Mouse (Mus musculus): ENCODE results near the gene Mad2l1bp.

The Mad2l1bp gene

DNA sequence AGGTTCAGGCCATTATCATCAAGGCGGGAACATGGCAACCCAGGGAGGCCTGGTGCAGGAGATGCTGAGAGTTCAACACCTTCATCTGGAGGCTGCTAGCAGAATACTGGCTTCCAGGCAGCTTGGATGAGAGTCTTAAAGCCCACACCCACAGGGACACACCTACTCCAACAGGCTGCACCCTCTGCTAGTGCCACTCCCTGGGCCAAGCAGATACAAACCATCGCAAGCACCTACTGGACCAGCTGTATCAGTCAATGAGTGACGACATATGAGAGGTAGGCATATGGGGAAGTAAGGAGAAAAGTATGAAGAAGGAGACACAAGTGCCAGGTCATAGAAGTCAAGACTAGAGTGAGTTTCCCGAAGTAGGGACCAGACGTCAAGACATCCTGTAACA is 3.3 kb upstream of the Mad2l1bp start:
- no peak for DNase-seq (ENCODE audit: low spot score)

DNA sequence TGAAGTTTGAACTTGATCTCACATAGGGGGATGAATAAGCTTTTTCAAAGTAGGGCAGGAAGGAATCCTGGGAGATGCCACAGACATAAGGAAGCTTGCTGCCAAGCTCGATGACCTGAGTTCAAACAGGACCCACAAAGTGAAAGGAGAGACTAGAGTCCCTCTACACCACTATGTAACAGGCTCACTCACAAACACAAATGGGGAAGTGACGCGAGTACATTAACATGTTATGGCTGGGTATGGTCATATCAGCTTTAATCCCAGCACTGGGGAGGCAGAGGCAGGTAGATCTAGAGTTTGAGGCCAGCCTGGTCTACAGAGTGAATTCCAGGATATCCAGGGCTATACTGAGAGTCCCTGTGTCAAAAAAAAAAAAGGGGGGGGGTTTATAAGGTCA is 983 bp upstream of the Mad2l1bp start:
- DNase-seq (ENCODE audit: low spot score) = no peak

DNA sequence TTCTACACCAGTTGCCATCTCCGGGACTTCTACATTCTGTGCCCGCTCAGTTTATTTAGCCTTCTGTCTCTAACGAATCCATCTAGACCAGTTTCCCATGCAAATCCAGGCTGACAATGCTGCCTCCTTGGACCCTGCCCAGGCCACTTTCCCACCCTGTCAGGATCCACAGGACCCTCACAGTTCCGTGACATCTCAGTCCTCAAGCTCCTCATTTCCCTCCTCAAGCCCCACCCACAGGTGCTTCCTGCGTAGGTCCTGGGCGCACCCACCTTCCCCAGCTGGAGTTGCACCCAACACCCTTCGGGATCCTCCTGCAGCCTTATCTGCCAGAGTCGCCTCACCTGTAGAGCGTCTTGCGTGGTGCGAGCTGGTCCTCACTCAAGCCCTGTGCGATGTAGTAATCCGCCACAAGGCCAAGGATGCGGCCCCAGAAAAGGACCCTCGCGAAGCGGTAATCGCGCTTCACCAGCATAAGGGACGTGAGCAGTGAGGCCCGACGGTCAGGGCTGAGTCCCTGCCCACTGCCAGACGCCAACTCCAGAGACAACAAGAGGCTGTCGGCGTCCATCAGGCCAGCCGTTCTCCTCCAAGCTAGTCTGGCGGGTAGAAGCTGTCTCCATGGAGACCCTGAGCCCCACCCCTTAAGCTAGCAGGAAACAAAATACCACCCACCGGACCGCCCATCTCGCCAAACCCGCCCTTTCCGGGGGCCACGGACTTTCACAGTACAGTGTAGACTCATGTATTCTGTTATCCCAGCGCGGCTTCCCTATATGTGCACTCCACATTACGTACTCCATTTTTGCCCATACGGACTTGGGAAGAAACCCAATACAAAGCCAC is 9.6 kb downstream of the Mad2l1bp start, which contains the start of gene Rsph9:
Gene Rsph9, minus strand, starts transcription at position 639 of the 846 bp plus-strand sequence.
- peak; percentile 65 for DNase-seq (ENCODE audit: low spot score)

DNA sequence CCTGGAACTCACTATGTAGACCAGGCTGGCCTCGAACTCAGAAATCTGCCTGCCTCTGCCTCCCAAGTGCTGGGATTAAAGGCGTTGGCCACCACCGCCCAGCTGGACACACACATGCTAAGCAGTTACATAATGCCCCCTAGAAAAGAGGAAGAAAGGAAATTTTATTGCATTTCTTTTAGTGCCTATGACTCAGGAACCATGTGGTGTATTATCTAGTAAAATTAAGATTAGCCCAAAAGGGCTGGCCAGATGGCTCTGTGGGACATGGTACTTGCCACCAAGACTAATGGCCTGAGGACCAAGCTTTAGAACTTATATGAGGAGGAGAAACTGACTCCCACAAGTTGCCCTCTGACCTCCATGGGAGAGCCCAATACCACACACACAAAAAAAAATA is 13.5 kb downstream of the Mad2l1bp start:
- DNase-seq (ENCODE audit: low spot score) = no peak

DNA sequence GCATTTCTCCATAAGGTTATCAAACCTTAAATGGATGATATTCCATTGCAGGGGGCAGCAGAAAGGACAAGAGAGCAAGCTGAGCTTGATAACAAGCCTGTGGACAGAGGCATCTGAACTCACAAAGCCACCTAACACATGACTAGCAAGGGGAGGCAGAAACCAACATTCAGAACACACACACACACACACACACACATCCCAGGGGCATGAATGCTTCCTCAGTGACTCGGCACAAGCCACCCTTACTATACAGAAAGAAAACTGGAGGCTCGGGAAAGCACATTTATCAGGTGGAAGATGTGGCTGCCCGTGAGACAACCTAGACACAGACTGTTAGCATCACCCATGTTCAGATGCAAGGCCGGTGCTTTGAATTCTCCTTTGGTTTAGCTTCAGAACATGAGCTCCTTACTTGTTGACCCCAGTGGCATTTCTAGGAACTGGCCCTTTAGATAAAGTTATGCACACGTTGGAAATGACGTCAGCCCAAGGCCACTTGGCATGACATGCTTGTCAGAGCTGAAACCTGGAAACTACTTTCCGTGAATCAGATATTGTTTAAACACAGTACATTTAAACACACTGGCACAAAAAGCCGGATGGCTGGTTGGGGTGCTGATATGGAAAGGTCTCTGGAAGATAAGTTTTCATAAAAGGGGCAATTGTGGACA is 14.7 kb downstream of the Mad2l1bp start:
- no peak for DNase-seq (ENCODE audit: low spot score)

DNA sequence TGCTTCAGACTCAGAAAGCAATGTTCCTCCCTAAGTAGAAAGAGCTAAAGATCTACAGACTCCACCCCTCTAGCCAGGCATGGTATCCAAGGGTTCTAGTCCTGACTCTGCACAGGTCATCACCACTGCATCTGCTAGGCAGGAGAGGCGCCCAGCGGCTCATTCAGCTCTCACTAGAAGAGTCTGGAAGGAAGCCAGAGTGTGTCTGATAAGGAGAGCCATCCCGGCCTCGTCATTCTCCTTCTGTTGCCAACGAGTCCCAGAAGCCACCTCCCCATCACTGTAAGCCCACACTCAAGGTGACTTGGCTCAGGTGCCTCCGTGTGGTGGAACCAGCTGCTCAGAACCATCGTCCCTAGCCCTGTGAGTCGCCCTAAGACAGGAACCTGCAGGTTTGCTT is 20.5 kb downstream of the Mad2l1bp start:
- DNase-seq (ENCODE audit: low spot score) = no peak

DNA sequence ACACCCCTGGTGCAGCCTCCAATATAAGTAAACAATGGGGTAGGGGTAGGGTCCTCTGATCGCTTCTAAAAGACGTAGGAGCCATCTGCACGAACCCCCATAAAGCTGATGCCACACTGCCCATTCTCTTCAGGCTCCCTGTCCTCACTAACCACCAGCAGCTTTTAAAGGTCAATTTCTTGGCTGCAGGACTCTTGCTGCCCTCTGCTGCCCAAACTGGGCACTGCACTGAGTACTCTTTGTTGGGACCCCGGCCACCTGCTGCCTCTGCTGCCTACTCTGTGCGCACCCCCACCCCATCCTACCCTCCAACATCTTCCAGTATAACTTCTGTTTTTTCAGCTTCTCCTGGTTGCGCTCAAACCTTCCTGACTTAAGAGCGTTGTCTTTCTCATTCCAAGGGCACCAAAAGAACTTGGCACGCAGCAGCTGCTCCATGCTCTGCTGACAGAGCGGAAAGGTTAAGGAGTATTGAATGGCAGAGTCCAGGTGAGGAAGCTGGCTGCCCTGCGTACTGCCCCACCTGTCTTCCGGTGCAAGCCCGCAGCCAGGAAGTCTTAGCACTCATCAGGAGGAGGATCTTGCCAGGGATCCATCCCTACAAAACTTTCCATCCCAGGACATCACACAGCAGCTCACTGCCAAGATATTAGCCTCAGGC is 21.2 kb downstream of the Mad2l1bp start:
- peak; percentile 84 for DNase-seq (ENCODE audit: low spot score)

DNA sequence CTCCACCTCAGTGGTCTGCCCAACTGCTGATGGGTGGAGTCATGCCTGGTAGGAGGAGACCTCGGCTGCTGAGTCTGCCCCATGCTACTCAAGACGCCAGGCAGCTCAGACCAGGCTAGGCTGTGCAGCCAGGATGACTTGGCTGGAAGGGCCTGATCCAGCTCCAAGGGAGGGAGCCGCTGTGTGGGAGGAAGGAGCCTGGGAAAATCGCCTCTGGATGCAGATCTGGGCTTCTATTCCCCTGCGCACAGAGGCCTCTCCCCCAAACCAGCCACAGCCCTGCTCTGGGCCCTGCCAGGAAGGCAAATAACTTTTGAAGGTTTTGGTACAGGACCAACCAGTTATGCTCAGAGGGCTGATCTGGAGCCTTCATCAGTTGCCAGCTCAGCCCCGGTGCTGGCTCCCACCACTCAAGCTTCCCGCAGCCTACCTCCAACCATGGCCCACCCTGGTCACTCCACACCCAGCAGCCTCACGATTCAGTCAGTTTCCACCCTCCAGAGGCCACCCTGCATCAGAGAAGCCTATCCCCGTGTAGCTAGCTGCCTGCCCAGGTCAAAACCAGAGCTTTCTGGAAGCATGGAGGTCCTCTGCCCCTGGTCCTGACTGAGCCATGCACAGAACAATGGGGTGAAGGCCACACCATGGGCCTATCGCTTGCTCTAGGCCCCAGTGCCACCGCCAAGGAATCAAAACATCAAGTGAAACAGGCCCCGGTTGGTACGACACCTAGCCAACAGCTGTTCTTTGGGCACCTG is 23.4 kb downstream of the Mad2l1bp start:
- DNase-seq (ENCODE audit: low spot score) = peak; percentile 70

DNA sequence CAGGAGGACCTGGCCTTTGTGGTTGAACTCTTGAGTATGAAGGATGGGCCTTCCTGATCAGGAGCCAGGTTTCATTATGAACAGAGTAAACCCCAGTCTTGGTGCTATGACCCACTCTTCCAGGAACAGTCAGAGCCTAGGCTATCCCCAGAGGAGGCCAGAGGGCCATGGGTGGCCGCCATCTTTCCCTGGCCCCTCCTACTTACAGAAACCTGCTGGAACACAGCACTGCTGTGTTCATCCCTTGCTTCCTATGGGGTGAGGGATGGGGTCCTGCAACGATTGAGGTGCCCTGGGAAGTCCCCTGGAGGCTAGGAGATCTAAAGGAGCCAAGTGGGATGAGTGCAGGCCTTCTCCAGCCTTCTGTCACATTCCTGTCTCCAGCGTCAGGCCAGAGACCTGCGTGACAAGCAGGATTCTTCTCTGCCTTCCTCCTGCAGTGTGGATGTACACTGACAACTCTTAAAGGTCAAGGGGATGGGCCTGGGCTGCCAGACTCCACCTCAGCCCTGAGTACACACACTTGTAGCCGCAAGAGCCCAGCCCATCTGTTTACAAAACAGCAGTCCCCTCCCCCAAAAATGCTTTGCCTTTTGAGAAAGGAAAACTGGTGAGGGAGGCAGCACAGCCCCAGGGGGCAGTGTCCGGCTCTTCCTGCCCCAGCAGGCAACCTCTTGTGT is 25.4 kb downstream of the Mad2l1bp start:
- DNase-seq (ENCODE audit: low spot score) = no peak

DNA sequence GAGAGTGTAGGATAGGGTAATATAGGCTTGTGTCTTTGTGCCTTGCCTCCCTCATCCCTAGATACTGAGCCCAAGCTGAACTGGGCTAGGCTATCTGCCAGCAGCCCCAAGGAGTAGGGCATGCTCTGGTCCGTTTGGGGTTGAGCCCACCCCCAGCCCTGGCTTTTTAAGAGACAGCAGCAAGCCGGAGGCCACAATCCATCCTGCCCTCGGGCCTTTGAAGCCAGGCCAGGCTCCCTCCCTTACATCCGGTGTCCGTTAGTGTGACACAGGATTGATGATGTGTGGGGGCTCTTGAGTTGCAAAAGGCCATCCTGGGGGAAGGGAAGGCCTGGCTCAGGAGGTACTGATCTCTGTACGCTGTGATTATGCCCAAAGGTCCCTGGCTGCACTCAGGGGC is 26.7 kb downstream of the Mad2l1bp start:
- no peak for DNase-seq (ENCODE audit: low spot score)

DNA sequence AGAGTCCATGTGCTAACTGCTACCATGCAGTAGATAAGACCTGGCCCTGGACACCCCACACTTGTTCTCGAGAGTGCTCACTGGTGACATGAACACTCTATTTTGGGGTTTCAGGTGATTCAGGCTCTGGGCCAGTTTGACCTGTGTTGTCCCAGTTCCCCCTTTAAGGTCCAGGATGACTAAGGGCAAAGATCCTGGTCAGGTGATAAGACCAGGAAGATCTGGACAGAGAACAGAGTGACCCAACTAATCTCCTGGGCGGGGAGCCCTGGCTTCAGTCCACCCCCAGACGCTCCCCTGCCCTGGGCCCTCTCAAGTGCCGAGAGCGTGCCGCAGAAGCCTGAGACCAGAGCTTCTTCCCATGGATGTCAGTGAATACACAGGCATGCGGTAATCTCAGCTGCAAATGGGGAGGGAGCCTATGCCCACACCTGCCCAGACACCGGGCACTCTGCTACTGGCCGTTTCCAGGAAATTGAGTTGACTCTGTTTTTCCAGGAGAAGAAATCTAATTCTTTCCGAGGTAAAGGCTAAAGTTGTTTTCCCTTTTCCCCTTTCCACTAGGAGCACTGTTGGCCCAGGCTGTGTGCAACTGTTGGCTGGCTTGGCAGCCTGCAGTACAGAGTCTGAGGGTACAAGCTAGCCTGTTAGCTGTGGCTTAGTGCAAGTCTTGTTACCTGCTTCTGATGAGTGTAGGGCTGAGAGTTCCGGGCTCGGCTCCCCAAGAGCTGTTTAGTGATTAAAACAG is 29.2 kb downstream of the Mad2l1bp start:
- no peak for DNase-seq (ENCODE audit: low spot score)

DNA sequence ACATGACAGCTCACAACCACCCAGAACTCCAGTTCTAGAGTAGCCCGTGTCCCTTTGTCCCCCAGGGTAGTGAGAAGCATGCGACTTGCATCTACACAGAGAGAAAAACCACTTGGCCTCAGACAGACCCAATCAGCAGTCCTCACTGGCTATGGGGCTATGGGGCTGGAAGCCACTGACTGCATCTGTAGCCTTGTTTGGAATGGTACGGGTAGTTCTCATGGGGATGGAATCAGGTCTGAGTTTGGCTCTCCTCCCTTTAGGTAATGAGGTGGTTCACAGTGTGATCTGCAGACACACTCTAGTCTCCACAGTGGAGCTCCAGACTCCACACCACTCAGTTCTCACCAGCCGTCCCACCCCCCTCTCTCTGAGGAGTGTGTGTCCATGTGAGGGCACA is 30.1 kb downstream of the Mad2l1bp start:
- DNase-seq (ENCODE audit: low spot score) = no peak

DNA sequence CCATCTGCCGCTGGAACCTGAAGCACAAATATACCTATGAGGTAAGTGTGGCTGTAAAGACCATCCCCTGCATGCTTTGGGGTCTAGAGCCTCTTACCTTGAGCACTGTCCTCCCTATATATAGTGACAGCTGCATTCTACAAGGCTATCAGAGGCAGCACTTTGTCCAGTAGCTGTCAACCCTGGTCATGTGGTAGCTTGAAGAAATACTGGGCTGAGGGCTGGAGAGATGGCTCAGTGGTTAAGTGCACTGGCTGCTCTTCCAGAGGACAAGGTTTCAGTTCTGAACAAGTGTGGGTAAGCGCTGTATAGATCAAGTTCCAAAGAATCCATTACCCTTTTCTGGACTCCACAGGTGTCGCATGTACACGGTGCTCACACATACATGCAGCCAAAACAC is 30.6 kb downstream of the Mad2l1bp start:
- no peak for DNase-seq (ENCODE audit: low spot score)

DNA sequence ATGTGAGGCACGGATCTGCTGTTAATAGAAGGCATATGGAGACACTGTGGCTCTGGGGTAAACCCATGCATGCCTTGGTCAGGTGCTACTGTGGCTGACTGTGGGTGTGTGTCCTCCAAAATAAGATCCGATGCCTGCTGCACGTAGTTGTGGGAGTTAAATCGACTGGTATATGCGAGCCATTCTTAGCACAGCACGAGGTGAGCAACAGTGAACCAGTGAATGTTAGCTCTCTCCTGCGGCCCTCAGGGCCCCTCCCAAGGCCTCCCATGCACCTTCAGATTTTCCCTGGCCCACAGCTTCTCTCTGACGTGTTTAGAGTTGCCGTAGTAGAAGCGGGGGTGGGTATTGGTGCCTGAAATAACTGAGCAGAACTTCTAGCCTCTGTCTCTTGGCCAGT is 33.7 kb downstream of the Mad2l1bp start:
- no peak for DNase-seq (ENCODE audit: low spot score)

DNA sequence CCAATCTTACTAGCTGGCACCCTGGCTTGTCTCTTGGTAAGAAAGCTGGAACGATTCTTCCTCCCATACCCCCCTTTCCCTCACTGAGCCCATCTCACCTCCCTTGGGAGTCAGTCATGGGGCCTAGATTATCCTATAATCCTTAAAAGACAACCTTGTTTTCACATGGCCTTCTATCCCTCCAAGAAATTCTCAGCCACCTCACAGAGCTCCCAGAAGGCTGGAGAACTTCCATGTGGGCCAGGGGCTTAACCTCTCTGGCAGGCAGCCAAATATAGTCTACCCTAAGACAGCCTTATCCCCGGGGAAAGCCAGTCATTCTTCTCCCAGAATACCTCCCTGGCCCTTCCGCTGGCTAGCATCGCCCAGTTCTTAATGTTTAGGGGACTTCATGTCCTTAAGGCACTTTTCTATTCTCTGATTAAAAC is 34.9 kb downstream of the Mad2l1bp start:
- no peak for DNase-seq (ENCODE audit: low spot score)

DNA sequence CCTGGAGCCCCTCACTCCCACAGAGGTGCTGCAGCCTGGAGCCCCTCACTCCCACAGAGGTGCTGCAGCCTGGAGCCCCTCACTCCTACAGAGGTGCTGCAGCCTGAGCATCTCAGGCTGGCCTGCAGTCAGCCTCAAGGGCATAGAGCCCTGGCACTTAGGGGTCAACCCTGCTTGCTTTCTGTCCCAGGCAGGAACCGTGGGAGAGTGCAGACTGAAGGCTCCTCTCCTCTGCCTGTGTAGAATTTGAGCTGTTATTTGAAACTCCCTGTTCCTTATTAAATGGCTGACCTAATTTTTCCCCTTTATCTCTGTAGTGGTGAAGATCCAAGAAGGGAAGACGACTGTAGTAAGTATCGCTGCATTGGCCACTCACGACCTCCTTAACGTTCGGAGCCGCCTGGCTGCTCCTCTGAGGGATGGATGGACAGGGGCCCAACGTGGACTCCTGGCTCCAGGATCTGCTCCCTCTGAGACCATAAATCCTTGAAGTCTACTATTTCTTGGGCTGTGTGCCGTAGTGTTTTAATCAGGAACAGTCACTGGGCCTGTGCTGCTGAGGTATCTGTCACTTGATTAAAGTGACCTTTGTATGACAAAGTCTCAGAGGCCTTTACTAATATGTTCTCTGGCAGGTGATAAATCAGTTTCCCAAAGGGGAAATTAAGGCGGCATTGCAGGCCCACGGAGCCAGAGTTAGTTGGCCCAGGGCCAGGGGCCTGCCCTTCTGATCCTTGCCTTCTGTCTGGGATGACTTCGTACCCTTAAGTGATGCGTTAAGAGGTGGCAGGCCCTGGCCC is 35.5 kb downstream of the Mad2l1bp start:
- DNase-seq (ENCODE audit: low spot score) = no peak

DNA sequence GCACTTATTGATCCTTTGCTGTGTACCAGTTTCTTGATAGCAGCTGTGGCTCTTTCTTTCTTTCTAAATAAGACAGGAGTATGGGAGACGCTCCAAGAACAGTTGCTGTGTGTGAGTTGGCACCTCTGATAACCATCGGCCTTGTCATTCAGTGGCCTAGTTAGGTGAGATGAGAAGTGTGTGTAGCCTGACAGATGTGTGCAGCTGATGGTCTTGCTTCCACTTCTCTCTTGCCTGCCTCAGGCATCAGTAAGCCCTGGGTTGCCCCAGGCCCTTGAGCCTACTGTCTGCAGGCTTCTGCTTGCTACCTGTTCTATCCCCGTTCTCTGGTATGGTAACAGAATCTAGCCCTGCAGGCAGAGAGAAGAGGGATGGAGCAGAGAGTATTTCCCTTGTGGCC is 36.5 kb downstream of the Mad2l1bp start:
- DNase-seq (ENCODE audit: low spot score) = no peak

DNA sequence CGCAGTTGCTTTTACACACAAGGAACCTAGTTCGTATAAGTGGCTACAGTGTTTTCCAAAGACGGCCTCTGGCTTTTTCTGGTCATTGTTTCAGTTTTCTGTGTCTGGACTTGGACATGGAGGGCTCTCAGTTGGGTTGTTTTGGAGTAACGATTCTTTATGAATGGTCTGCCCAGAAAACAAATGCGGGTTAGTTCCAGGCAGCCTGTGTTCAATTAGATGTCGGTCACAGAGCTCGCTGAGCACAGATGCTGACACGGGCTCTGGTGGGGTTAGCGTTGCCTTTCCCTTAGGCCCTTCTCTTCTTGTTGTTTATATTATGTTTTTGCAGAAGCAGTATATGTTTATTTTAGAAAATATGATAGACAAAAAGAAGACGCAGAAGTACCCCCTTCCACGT is 37.2 kb downstream of the Mad2l1bp start:
- DNase-seq (ENCODE audit: low spot score) = no peak

DNA sequence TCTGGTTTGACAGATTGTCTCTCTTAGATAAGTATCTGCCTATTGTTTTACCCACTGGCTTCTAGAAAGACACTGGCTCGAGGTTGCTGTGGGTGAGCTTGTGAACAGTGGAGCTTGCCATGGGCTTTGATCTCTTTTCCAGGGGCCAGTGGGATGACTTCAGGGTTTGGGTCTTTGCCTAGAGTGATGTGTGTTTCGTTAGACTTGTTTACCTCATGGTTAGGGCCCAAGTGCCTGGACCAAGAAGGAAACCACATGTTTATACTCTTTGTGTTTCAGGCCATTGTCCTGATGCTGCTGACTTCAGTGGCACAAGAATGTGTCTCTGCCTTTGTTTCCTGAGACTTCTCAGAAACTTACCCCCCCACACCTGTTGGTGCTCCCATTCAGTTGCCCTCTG is 37.9 kb downstream of the Mad2l1bp start:
- DNase-seq (ENCODE audit: low spot score) = no peak

All from ovary, postnatal 14 days (tissue).